Mouse (Mus musculus) intestine, embryonic 15.5 days (tissue): Measurements from ENCODE around the gene Tmprss7. TPM values are rescaled to one million over a fixed set of nuclear protein-coding genes. Genes with fewer than 3 reads are reported as not detected.
A peak's percentile ranks its signal among the peaks of the same experiment; 100 is the strongest.

Experiments
- ATAC-seq: fragments of 200-750 bp; cut with Nextera tagmentation; 2 replicates; pipeline ENCODE4 v1.8.0; 2017; ENCODE audit warnings: moderate TSS enrichment, moderate library complexity
- H3K27ac ChIP-seq: fragments of 300-500 bp; sonication (generic); 2 replicates; pipeline ENCODE4 v1.5.1; 2015; ENCODE audit warnings: mild to moderate bottlenecking, inconsistent platforms
- H3K27me3 ChIP-seq: fragments of 300-500 bp; sonication (generic); replicated peaks from 2 replicates; pipeline ENCODE4 v1.6.1; 2015; ENCODE audit warnings: inconsistent platforms
- H3K36me3 ChIP-seq: fragments of 300-500 bp; sonication (generic); 2 replicates; pipeline ENCODE4 v1.6.1; 2015; ENCODE audit warnings: inconsistent platforms
- H3K4me1 ChIP-seq: fragments of 300-500 bp; sonication (generic); replicated peaks from 2 replicates; pipeline ENCODE4 v1.6.1; 2015; ENCODE audit warnings: inconsistent platforms
- H3K4me2 ChIP-seq: fragments of 300-500 bp; sonication (generic); replicated peaks from 2 replicates; pipeline ENCODE4 v1.6.1; 2015; ENCODE audit warnings: mild to moderate bottlenecking, inconsistent platforms
- H3K4me3 ChIP-seq: fragments of 300-500 bp; sonication (generic); replicated peaks from 2 replicates; pipeline ENCODE4 v1.5.1; 2015; ENCODE audit warnings: inconsistent platforms
- H3K9ac ChIP-seq: fragments of 300-500 bp; sonication (generic); 2 replicates; pipeline ENCODE4 v1.6.1; 2015; ENCODE audit warnings: inconsistent platforms
- H3K9me3 ChIP-seq: fragments of 300-500 bp; sonication (generic); 2 replicates; pipeline ENCODE4 v1.6.1; 2016; ENCODE audit warnings: inconsistent platforms
- WGBS: fragments of 180-500 bp; shearing (Covaris S2); methylation state at CpG from one replicate; pipeline ENCODE4 v1.1.7; 2015; 5-methylcytosine and 5-hydroxymethylcytosine counted together
- polyA plus RNA-seq: library from polyadenylated mRNA; unstranded; fragments of >200 nt; fragmentation: Nextera tagmentation; extraction: Ambion mirVana; gene quantifications from 2 replicates; pipeline ENCODE4 v1.2.1, GENCODE M21; 2015

Gene Tmprss7
- polyA plus RNA-seq, 1 experiment from 2014 or later: 0.24 TPM

- Histone ChIP-seq H3K4me2 (no peak overlapping the region), H3K27ac (no peak overlapping the region), H3K9me3 (no peaks in the 10 kb centered on the region), H3K27me3 (no peaks in the 10 kb centered on the region), H3K4me3 (no peak overlapping the region), H3K4me1 (0 out of 2 replicates have a peak, but pooled peaks cover 5% of the 10 kb centered on the region), H3K36me3 (no peaks in the 10 kb centered on the region), H3K9ac (no peak overlapping the region)
- 50% methylated on average over 2 of the region's 2 CpGs for WGBS
- no peak for ATAC-seq
Observed at GRCm38 (mm10) chr16:45613247-45613646, 80.2 kb downstream of the Tmprss7 start.

DNA sequence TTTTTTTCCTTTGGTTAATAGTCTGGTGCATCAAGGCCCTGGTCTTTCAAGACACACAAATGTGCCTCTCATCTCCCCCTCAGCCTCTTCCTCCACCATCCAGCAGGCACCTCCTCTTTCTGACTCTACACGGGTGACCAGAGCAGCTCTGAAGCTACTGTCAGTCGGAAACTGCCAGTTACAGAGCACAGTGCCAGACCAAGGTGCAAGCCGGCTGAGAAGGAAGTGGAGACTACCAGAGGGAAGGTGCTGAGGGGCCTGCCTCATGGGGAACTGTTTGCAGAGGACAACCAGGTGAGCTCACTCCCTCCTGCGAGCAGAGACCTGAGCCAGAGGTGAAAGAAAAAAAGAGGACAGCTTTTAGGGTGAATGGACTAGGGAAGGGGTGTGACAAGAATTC is 83.2 kb downstream of the Tmprss7 start, which contains the start of gene Gcsam:
TSS of gene Gcsam (plus strand) at position 114 of the 400 bp plus-strand sequence.
- H3K4me3 ChIP-seq: no peak within 1 kb of the TSS
- H3K27me3 ChIP-seq: no peaks in the 10 kb centered on the region
- no peak within 1 kb of the TSS for H3K4me2 ChIP-seq
- ATAC-seq: peak; percentile 71
- WGBS: 49% methylated on average over 4 of the region's 4 CpGs
- H3K9me3 ChIP-seq: no peaks in the 10 kb centered on the region
- no peak within 1 kb of the TSS for H3K27ac ChIP-seq
- H3K4me1 ChIP-seq: peaks cover 5% of the 10 kb centered on the region; the same call in 1 of the 2 replicates
- H3K36me3 ChIP-seq: no peaks in the 10 kb centered on the region
- no peak within 1 kb of the TSS for H3K9ac ChIP-seq

DNA sequence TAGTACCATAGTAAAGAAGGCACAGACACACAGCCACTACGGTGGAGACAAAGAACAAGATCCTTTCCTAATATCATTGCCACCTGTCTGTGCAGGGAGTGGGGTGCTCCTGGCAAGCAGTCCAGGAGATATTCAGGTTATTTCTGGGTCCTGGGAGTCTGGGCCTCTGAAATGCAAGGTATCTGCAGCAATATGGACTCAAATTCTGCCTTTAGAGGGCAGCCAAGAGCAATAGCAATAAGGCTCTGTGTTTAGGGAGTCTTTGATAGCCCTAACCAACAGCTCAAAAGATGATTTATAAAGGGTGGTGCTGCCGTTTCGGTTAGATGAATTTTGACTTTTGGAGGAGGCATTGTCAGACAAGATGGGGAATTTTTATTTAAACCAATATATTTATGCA is 84.2 kb downstream of the Tmprss7 start:
- Histone ChIP-seq H3K9ac (no peak overlapping the region), H3K36me3 (no peaks in the 10 kb centered on the region), H3K4me1 (peaks cover 5% of the 10 kb centered on the region; the same call in 1 of the 2 replicates), H3K9me3 (no peaks in the 10 kb centered on the region), H3K4me3 (no peak overlapping the region), H3K27ac (no peak overlapping the region), H3K4me2 (no peak overlapping the region), H3K27me3 (no peaks in the 10 kb centered on the region)
- peak; percentile 46 for ATAC-seq
- WGBS: 65% methylated on average over 3 of the region's 3 CpGs

DNA sequence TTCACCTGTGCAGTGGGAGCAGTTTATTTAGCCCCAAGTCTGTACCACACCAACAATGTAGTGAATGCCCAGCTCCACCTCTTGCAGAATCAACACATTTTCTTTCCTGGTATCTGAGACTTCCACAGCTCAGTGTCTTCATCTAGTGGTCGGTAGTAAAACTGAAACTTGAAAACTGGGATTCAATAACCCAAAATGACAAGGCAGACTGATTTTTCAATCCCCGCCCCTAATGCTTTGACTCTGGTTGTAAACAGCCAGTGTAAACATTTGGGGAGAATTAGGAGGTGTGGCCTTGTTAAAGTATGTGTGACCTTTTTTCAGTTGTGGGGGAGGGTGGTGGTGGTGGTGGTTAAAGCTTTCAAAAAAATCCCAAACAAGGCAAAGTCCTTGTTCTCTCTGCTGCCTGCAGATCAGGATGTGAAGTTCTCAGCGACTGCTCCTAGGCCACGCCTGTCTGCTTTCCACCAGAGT is 84.9 kb downstream of the Tmprss7 start:
- H3K27ac ChIP-seq: 0 out of 2 replicates have a peak overlapping the region, but pooled peaks have one; percentile 27
- H3K4me3 ChIP-seq: no peak overlapping the region
- H3K9ac ChIP-seq: no peak overlapping the region
- H3K27me3 ChIP-seq: no peaks in the 10 kb centered on the region
- 19% methylated on average over 4 of the region's 4 CpGs for WGBS
- peak; percentile 88 for ATAC-seq
- no peaks in the 10 kb centered on the region for H3K9me3 ChIP-seq
- H3K4me2 ChIP-seq: no peak overlapping the region
- peaks cover 5% of the 10 kb centered on the region; the same call in 1 of the 2 replicates for H3K4me1 ChIP-seq
- H3K36me3 ChIP-seq: no peaks in the 10 kb centered on the region

Other genes starting within 250 kb of the Tmprss7 start
- 2.2 and 2.7 TPM in 2 replicates for gene Gm609, start 200.7 kb downstream of the Tmprss7 start, polyA plus RNA-seq
- 4.5 and 5.6 TPM in 2 replicates for gene Gm17783, start 161.6 kb downstream of the Tmprss7 start, polyA plus RNA-seq
- gene Slc9c1, start 158.3 kb downstream of the Tmprss7 start, polyA plus RNA-seq: 0.04 TPM in 1 of 2 replicates, not detected in the other
- gene Gcsam, start 83.3 kb downstream of the Tmprss7 start, polyA plus RNA-seq: 0.10 and 0.14 TPM in 2 replicates
- 3.9 and 4.2 TPM in 2 replicates for gene BC016579, start 39.6 kb downstream of the Tmprss7 start, polyA plus RNA-seq
- gene Tagln3, start 30.9 kb upstream of the Tmprss7 start, polyA plus RNA-seq: 28.0 and 28.1 TPM in 2 replicates
- gene Abhd10, start 49.3 kb upstream of the Tmprss7 start, polyA plus RNA-seq: 33.1 and 35.1 TPM in 2 replicates